Mouse (Mus musculus): ENCODE data around the gene Foxr1.
"Not testable (repeated sequence)": the region's sequence is repeated elsewhere in the genome, so short reads cannot be mapped to it uniquely, and the experiment has no call there.

Gene Foxr1

GRCm38 (mm10) chr9:44411601-44412130 is 29.3 kb downstream of the Foxr1 start:
- no peak for DNase-seq

- DNase-seq: no peak
Observed at GRCm38 (mm10) chr9:44410647-44411336, 30.1 kb downstream of the Foxr1 start.

GRCm38 (mm10) chr9:44408693-44409092 is 32.2 kb downstream of the Foxr1 start:
- DNase-seq: not testable (repeated sequence)

GRCm38 (mm10) chr9:44407752-44408097 is 33.2 kb downstream of the Foxr1 start:
- DNase-seq: no peak

- peak; percentile 93 for DNase-seq
Observed at GRCm38 (mm10) chr9:44406906-44407751, 33.8 kb downstream of the Foxr1 start, which contains the start of the genes Rps25 and Trappc4. TSS of gene Rps25 (plus strand) at chr9:44407139. TSS of gene Trappc4 (minus strand) at chr9:44407600.

- DNase-seq: no peak
Observed at GRCm38 (mm10) chr9:44405011-44405410, 35.9 kb downstream of the Foxr1 start.

GRCm38 (mm10) chr9:44401081-44401480 is 39.9 kb downstream of the Foxr1 start:
- DNase-seq: no peak

- DNase-seq: no peak
Observed at GRCm38 (mm10) chr9:44399795-44400114, 41.2 kb downstream of the Foxr1 start.

GRCm38 (mm10) chr9:44399114-44399794 is 41.7 kb downstream of the Foxr1 start:
- DNase-seq: no peak

- DNase-seq: peak; percentile 46
Observed at GRCm38 (mm10) chr9:44398551-44398950, 42.4 kb downstream of the Foxr1 start.

- DNase-seq: no peak
Observed at GRCm38 (mm10) chr9:44398087-44398486, 42.8 kb downstream of the Foxr1 start.

- peak; percentile 98 for DNase-seq
Observed at GRCm38 (mm10) chr9:44396684-44397411, 44.1 kb downstream of the Foxr1 start, which contains the start of gene Slc37a4. TSS of gene Slc37a4 (plus strand) at chr9:44396852.

GRCm38 (mm10) chr9:44391466-44391865 is 49.5 kb downstream of the Foxr1 start:
- peak; percentile 60 for DNase-seq

GRCm38 (mm10) chr9:44389273-44389672 is 51.7 kb downstream of the Foxr1 start:
- peak; percentile 30 for DNase-seq

- no peak for DNase-seq
Observed at GRCm38 (mm10) chr9:44387221-44387620, 53.7 kb downstream of the Foxr1 start.

- no peak for DNase-seq
Observed at GRCm38 (mm10) chr9:44384596-44384995, 56.3 kb downstream of the Foxr1 start.
